Mouse (Mus musculus) T-helper 17 cell (primary cell): ENCODE data around the gene Cdk20.

Source experiments
- in situ Hi-C, 2 experiments: fragments of 300-600 bp; cut with MboI, MseI; formaldehyde crosslinking; loops; 1 replicate in 1 of 2; 2 replicates in 1 of 2; pipeline ENCODE4 v1.15.1; 2025; ENCODE audit warnings: high pct_unique_total_duplicates in 2 of 2

Gene Cdk20

DNA sequence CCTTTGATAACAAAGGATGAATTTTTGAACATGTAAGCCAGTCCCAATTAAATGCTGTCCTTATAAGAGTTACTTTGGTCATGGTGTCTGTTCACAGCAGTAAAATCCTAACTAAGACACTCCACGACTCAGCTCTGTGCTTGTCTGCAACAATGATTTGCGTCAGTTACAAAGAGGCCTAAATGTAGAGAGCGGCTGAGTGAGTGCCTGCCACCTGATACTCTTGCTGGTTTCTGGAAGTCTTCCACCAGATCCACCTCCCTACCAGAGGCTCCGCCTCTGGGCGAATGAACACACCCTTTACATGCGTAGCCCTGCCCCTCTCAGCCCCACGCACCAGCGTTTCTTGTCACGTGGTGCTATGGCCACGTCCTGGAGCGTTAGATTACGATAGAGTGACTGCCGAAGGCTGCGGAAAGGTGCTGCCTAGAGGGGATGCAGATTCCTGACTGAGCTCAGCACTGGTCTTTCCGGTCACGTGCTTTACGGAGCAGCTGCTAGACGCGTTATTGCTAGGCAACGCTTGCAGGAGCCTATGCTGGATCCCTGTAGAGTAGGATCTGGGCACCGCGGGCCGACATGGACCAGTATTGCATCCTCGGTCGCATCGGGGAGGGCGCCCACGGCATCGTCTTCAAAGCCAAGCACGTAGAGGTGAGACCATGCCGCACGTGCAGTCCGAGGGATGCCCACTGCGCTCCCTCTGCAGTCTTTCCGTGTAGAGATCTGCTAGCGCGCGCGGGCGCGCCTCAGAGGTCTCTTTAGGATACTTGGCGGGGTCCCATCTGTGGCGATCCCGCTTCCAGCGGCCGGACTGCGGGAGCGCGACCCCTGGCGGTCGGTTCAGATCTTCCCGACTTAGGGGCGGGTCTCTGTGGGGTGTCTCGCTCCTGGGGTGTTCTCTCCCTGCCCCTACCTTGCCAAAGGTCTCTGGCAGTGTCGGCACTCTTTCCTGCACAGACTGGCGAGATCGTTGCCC is at the start of gene Cdk20:
TSS of gene Cdk20 (plus strand) at position 298 of the 979 bp plus-strand sequence.
- in situ Hi-C loops: loop anchor here (10.0 kb wide), 3 partner anchors 68 to 268 kb away; partner anchors contain the start of gene Habp4 (in 1 of the 2)

DNA sequence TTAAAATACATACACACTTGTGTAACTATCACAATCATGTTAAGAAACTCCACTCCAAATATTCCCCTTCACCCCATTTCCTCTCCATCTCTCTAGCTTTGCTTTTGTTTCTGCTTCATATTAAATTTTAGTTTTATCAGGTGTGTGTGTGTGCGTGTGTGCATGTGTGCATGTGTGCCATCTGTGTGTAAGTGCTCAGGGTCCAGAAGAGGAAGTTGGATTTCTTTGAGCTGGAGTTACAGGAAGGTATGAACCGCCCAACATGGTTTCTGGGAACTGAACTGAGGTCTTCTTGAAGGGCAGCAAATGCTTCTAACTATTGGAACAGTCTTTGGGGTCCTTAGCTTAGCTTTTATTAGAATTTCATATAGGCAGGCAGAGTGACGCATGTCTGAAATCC is 47.2 kb upstream of the Cdk20 start:
- in situ Hi-C loops: no loop called here

DNA sequence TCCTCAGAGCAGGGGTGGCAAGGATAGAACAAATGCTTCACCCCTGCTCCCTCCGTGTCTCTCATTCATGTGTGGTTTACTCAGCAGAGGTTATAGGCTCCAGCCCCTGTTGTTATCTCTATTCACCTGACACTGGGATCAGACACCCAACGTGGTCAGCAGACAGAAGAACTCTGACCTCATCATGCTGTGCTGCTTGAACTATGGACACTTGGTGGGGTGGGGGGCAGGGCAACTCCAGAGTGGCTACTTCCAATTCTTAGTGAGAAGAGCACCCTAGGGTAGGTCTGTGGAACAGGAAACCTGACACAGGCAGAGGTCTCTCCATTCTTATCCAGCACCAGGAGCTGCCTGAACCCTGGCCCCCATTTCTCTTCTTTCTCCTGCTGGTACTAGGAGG is 46.1 kb upstream of the Cdk20 start:
- in situ Hi-C loops: no loop called here

DNA sequence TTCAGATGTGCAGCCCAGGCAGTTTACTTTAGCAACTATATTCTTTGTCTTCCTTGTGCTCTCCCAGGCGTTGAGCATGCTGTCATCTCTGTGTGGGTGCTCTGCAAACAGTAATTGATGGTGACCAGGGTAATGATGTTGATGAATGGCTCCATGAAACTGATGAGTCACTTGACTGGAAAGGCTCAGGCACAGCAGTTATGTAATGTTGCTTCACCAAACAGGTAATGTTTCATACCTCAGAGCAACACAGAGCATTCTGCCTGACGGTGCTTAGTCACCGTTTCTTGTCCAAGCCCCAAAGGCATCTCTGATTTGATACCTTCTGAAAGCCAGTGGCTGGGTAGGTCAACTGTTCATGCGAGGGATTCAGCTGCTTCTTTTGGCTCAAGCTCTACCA is 43.7 kb upstream of the Cdk20 start:
- in situ Hi-C loops: no loop called here

DNA sequence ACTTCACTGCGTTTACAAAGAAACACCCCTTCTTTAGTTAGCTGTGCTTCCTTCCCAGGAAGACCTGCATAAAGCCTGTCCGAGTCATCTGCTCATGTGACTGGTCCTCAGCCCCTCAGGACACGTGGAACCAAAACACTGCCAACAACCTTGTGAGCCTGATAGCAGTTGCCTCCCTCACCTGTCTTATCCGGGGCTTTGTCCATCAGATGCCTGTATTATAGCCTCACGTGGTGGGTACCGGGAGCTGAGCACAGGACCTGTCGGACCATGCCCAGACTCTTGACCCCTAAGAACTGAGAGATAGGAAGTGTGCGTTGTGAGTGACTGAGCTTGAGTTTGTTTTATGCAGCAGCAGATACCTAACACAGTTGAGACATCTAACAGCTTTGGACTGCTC is 35.1 kb upstream of the Cdk20 start:
- in situ Hi-C loops: no loop called here

DNA sequence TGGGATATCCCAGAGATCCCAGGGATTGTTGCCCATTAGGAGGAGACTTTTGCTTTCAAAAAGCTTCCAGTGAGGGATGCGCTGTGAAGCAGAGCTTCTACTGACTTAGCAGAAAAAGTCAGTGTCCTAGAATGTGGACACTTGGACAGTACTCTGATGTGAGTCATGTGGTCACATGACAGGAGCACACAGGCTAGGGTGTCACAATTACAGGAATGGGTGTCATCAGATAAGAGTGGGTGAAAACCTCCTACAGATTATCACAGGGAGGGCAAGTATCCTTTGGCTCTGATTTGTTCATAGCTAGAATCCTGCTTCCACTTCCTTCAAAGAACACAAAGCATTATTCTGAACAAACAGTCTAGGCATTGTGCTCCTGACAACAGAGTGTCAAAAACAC is 34.0 kb upstream of the Cdk20 start:
- in situ Hi-C loops: no loop called here

DNA sequence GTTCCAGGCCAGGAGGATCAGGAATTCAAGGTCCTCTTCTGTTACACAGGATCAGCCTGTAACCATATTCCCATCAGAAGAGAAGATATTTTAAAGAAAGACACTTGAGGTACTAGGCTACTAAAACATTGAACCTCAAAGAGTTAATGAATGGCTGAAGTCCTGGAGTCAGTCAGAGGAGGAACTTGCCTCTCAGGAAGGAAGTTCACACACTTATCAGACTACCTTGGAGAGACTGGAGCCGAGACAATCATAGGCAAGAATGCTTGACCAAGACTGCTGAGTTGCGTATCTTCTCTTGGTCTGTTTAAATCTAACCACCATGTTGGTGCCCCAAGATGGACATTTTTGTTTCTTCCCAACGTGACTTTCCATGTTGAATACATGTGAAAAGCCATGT is 32.2 kb upstream of the Cdk20 start:
- in situ Hi-C loops: loop anchor here in 1 of 2 experiments (25.0 kb wide), 1 partner anchor 1588 kb away; no protein-coding TSS in a partner anchor

DNA sequence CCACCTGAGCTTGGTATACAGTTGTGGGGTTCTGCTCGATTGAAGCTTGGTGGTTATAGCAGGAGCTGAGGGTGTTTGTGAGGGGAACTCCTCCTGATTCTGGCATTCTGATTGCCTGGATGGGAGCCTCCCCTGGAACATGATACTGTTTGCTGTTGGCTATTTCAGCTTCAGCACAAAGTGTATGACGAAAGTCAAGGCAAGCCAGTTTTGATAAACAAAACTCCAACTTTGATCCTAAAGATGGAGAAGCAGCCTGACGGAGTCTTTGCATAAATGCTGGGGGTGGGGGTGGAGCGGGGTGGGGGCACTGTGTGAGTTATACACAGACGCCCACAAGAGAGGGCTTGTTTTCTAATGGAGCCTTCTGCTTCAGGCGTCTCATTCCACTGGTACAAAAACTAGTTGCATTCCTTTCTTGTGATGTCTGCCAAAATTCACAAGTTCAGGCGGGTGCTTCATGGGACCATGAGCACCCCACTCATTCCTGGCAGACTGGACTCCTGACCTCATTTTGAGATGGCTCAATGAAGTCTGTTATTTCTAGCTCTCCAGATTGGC is 31.2 kb upstream of the Cdk20 start:
- in situ Hi-C loops: loop anchor here in 1 of 2 experiments (25.0 kb wide), 1 partner anchor 1589 kb away; no protein-coding TSS in a partner anchor

DNA sequence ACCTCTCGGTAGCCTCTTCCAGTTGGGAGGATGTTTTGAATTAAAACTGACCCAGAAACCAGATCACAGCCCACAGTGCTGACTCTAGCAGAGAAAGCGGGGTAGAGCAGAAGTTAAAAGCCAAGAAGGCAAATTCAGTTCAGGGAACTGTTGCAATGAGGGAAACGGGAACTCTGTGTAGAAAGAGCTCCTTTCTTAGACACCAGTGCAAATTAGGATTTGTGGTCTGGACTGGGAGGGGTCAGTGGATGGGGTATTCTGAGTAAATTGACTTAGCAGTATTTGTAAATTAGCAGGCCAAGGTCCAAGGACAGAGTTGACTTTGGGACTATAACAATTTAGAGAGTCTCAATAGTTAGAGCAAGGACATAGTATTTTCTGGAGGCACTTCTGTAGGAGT is 30.1 kb upstream of the Cdk20 start:
- in situ Hi-C loops: loop anchor here in 1 of 2 experiments (25.0 kb wide), 1 partner anchor 1590 kb away; no protein-coding TSS in a partner anchor

DNA sequence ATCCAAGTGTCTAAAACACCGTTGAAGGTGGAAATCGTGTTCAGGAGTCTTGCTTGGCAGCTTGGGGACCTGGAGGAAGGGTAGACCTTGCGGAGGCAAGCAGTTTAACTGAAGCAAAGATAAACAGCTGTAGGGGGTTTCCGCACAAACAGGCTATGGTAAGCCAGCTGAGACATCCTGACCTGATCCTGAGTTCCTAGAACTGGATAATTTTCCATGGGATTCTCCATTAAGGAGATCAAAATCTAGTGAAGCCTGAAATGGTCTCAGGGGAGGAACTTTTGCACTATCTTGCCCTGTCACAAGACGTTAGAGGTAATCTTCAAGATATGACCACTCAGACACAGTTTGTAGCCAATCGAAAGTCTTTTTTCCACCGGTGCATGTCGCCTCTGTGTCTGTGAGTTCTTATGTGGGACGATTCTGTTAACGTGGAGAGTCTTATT is 29.6 kb upstream of the Cdk20 start:
- in situ Hi-C loops: loop anchor here in 1 of 2 experiments (25.0 kb wide), 1 partner anchor 1590 kb away; no protein-coding TSS in a partner anchor

DNA sequence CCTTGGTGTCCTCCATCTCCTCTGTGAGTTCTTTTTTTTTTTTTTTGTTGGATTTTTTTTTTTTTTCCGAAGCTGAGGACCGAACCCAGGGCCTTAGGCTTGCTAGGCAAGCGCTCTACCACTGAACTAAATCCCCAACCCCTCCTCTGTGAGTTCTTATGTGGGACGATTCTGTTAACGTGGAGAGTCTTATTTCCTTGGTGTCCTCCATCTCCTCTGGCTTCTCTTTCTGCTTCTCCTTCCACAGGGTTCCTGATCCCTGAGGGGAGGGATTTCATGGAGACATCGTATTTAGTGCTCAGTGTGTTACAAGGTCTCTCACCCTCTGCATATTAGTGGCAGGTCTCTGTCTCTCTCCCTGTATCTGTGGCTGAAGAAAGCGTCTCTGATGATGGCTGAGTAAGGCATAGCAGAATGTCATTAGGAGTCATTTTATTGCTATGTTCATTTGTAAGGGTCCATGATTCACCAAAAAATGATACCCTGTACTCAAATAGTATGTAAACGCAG is 29.1 kb upstream of the Cdk20 start:
- in situ Hi-C loops: loop anchor here in 1 of 2 experiments (25.0 kb wide), 1 partner anchor 1591 kb away; no protein-coding TSS in a partner anchor

DNA sequence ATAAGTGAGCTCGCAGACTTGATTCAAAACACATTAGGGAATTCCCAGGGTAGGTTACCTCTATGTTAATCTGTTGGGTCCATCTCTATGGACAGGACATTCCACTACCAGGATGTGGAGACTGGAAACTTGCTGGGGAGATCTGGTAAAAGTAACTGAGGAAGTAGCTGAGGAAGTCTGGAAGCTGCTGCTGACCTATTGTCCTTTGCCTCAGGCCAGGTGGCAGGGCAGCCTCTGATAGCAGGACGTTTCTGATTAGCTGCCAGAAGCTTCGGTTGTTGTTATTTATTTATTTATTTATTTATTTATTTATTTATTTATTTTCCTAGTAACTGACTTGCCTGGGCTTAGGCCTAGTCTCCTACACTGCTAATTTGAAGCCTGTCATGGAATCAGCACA is 28.6 kb upstream of the Cdk20 start:
- in situ Hi-C loops: loop anchor here in 1 of 2 experiments (25.0 kb wide), 1 partner anchor 1591 kb away; no protein-coding TSS in a partner anchor

DNA sequence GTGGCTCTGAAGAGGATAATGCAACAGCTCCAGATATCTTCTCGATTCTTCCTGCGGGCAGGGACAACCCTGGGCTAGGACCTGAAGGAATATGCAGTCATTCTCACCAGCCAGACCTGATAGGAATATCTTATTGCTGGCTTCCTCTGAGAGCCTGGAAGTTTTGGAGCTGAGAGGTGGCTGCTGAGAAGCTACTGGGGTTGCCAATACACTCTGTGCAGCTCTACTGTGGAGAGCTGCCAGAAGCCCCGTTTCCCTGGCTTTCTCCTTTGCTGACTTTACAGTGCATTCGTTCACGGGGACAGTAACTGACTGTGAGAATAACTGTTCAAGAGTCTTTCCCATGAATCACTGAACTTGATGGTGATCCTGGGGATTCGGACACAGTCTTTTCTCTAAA is 26.6 kb upstream of the Cdk20 start:
- in situ Hi-C loops: loop anchor here in 1 of 2 experiments (25.0 kb wide), 1 partner anchor 1593 kb away; no protein-coding TSS in a partner anchor

DNA sequence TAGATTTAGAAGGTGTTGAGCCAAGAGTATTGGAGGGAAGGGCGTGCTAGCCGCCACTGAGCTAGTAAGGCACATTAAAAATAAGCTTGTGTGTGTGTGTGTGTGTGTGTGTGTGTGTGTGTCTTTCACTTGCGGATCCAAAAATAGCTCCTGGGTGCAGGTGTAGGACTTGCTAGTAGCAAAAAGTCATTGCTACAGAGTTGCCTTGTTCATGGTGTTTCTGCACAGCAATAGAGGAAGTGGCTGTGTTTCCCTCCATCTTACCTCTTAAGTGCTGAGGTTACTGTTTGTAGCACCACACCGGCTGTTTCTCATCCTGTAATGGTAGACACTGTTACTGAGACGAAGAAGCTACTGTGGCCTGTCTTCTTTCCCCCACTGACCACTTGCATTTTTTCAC is 24.1 kb upstream of the Cdk20 start:
- in situ Hi-C loops: loop anchor here in 1 of 2 experiments (25.0 kb wide), 1 partner anchor 1596 kb away; no protein-coding TSS in a partner anchor

DNA sequence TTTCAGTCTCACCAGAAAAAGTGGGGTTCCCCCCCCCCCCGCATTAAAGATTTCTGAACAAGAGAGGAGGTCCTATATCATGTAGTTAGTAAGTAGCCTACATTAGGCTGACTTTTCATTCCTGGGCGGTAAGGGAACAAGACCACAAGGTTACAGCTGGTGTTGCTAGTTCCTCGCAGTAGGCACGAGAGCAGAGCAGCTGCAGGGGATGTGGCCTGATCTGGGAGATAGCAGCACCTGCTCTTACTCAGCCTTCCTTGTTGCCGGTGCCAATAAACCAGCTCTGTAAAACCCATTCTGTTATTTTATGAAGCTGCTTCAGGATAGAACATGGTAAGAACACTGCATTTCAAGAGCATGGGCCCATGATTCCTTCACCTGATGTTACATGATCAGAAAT is 21.5 kb upstream of the Cdk20 start:
- in situ Hi-C loops: loop anchor here in 1 of 2 experiments (25.0 kb wide), 1 partner anchor 1598 kb away; no protein-coding TSS in a partner anchor

DNA sequence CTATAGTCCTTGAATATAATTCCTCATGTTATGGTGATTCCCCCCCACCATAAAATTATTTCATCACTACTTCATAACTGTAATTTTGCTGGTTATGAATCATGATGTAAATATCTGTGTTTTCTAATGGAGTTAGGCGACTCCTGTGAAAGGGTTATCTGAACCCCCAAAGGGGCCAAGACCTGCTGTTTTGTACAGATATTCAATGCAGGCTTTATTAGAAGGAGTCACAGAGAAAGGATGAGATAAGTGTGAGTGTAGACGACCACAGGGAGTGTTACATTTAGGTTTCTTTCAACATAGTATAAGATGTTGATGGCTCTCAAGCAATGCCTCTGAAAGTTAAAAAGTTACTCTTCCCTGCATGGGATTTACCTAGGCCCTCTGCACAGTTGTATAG is 20.8 kb upstream of the Cdk20 start:
- in situ Hi-C loops: loop anchor here in 1 of 2 experiments (25.0 kb wide), 1 partner anchor 1599 kb away; no protein-coding TSS in a partner anchor

DNA sequence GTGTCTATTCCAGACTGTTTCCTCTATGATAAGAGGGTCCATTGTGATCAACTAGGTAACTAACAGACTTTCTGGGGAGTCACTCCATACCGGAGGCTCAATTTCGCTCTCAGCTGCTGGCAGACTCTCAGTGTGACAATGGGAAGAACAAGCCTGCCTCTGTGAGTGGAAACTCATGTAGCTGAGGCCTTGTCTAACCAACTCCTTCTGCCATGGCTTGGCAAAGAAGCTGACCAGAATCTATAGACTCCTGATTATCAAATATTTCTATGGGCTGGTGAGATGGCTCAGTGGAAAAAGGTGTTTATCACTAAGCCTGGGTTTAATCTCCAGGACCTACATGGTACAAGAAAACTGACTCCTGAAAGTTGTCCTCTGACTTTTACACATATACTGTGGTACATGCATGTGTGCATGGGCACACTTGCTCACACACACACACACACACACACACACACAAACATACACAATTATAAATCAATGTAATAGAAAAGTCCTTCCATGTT is 19.3 kb upstream of the Cdk20 start:
- in situ Hi-C loops: loop anchor here in 1 of 2 experiments (25.0 kb wide), 1 partner anchor 1601 kb away; no protein-coding TSS in a partner anchor

DNA sequence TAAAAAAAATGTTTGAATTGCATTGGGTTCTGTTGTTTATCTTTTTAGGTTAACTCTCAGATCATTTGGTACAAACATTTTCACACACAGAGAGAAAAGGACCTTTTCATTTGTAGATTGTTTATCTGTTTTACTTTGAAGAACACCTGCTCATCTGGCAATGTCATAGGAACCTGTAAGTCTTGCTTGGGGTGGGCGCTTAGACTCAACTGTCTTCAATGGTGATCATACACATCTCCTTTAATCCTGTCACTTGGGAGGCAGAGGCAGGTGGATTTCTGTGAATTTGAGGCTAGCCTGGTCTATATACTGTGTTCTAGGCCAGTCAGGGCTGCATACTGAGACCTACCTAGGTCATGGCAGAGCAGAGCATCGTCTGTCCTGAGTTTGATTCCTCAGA is 16.5 kb upstream of the Cdk20 start:
- in situ Hi-C loops: loop anchor here in 1 of 2 experiments (25.0 kb wide), 1 partner anchor 1603 kb away; no protein-coding TSS in a partner anchor

DNA sequence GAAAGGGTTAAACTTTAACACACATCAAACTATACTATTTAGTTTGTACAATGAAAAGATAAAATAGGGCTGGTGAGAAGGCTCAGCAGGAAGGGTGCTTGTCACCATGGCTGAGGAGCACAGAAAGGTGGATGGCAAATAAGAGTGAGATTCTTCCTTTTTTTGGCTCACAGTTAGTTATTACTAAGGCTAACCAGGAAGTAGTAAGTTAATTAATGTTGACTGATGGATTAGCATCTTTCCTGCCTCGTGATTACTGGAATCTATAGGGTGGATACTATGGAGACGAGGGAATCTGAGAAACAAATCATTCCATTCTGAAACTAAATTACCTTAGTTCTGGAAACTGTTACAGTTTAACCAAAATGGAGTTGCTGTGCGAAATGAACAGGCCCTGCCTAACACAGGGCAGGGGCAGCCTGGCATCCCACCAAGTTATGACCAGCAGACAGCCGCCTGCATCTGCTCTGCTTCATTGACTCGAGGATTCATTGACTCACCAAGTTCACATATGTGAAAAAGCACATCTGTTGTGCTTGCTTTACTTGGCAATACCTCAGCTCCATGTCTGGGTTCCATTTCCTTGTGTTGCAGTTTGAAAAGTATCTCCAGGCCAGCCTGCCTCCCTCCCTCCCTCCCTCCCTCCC is 15.0 kb upstream of the Cdk20 start:
- in situ Hi-C loops: loop anchor here in 1 of 2 experiments (25.0 kb wide), 1 partner anchor 1605 kb away; no protein-coding TSS in a partner anchor

DNA sequence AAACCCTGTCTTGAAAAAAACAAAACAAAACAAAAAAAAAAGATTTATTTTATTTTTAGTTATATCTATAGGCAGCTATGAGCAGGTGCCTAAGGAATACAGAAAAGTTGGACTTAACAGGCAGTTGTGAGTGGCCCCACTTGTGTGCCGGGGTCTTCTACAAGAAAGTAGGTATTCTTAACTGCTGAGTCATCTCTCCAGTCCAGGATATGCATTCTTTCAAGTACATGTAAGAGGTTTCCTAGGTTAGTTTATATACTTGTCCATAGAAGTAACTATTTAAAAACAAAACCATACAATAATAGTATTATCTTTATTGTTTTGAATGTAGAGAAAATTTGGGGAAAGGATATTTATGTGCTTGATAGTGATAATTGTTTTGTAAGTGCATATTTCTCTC is 11.3 kb upstream of the Cdk20 start:
- in situ Hi-C loops: loop anchor here in 1 of 2 experiments (25.0 kb wide), 1 partner anchor 1609 kb away; no protein-coding TSS in a partner anchor
